Mouse (Mus musculus): ENCODE results near the gene Arhgef7.

DNA sequence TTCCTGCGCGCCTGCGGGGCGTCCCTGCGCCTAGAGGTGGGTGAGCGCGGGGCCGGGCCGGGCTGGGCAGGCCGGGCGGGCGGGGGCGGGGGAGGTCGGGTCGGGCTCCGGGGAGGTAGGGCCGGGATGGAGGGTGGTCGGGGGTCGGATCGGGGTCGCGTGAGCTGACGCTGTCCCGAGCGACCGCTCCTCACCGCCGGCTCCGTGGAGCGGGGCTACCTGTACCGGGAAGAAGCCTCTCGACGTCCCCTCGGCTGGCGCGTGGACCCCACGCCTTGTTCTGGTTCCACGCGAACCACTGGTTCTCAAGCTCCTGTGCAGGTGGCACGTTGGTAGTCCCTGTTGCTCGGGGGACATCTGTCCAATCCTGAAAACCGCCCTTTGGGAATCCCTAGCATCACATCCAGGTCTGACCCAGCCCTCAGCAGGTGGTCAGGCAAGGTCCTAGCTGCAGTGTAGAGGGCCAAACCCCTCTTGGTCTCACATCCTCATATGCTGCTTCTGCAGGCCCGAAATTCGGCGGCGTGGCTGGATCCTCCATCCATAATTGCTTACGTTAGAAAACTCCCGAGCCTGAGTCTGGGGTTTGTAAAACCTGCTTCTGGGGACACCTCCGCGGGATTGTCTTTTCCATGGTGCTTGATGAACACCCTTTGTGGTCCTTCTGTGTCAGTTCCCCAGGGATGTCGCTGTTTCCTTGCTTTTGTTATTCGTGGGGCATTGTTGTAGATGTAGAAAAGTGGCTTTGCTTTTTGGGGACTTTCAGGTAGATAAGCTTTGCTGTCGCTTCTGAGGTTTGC, 31.2 kb downstream of the Arhgef7 start:
- peak; percentile 35 for TF ChIP-seq CTCF (IDR thresholded peaks at IDR 0.05; ENCODE audit: low read depth)
- no peak for TF ChIP-seq EP300 (optimal IDR thresholded peaks at IDR 0.05)

Measured in stomach, postnatal 0 days (tissue).